Mouse (Mus musculus) C2C12 (cell line): ENCODE measurements around the gene Gpank1. TPM values are rescaled to one million over a fixed set of nuclear protein-coding genes. Genes with fewer than 3 reads are reported as not detected.

Experiments used
- H3K27me3 ChIP-seq: one replicate; pipeline ENCODE4 v1.6.1; 2011; ENCODE audit not compliant: control insufficient read depth, insufficient read depth, insufficient read length
- H3K36me3 ChIP-seq: one replicate; pipeline ENCODE4 v1.6.1; 2011; ENCODE audit not compliant: control insufficient read depth, insufficient read depth
- H3K4me3 ChIP-seq: one replicate; pipeline ENCODE4 v1.5.1; 2011; ENCODE audit warnings: mild to moderate bottlenecking, control low read depth; ENCODE audit not compliant: poor library complexity, insufficient read depth, severe bottlenecking
- H3K79me2 ChIP-seq: one replicate; pipeline ENCODE4 v1.6.1; 2011; ENCODE audit not compliant: control insufficient read depth, insufficient read depth
- H3K79me3 ChIP-seq: one replicate; pipeline ENCODE4 v1.6.1; 2011; ENCODE audit warnings: low read depth, control low read depth
- H3ac ChIP-seq: one replicate; pipeline ENCODE3; 2011; ENCODE audit warnings: low read depth; ENCODE audit not compliant: control insufficient read depth, insufficient read length
- CEBPB ChIP-seq: IDR thresholded peaks from one replicate; pipeline ENCODE4 v1.6.1; 2011; ENCODE audit warnings: low read depth, mild to moderate bottlenecking, control low read depth, moderate library complexity
- CTCF ChIP-seq: IDR thresholded peaks from one replicate; pipeline ENCODE4 v1.5.1; 2011; ENCODE audit not compliant: control insufficient read depth, insufficient read depth, insufficient read length
- FOSL1 ChIP-seq: IDR thresholded peaks from one replicate; pipeline ENCODE4 v1.8.0; 2011; ENCODE audit warnings: mild to moderate bottlenecking, low read length; ENCODE audit not compliant: poor library complexity, insufficient read depth, severe bottlenecking
- MAX ChIP-seq: IDR thresholded peaks from one replicate; pipeline ENCODE4 v1.6.1; 2011; ENCODE audit warnings: mild to moderate bottlenecking, control low read depth
- MYOD1 ChIP-seq: IDR thresholded peaks from one replicate; pipeline ENCODE4 v1.6.1; 2011; ENCODE audit warnings: low read depth; ENCODE audit not compliant: control insufficient read depth, insufficient read length
- MYOG ChIP-seq: IDR thresholded peaks from one replicate; pipeline ENCODE4 v1.6.1; 2011; ENCODE audit not compliant: control insufficient read depth, insufficient read length; ENCODE audit errors: extremely low read depth
- USF1 ChIP-seq: IDR thresholded peaks from one replicate; pipeline ENCODE4 v1.6.1; 2011; ENCODE audit warnings: low read depth, mild to moderate bottlenecking, control low read depth, moderate library complexity
- polyA plus RNA-seq: library from polyadenylated mRNA; unstranded; fragments of >200 nt; fragmentation: generic; extraction: Trizol; gene quantifications from one replicate; pipeline ENCODE4 v1.2.1, GENCODE M21; 2012; ENCODE audit warnings: missing spikeins

Gene Gpank1
- polyA plus RNA-seq, 1 experiment = 25.8 TPM

GRCm38 (mm10) chr17:35085208-35085865 is 35.9 kb upstream of the Gpank1 start, which contains the start of gene Ly6g6f:
Gene Ly6g6f (minus strand): TSS chr17:35085610.
- TF ChIP-seq MAX = no peak
- TF ChIP-seq MYOG = no peak
- TF ChIP-seq FOSL1 = no peak
- TF ChIP-seq CEBPB = no peak
- TF ChIP-seq MYOD1 = no peak
- no peak for TF ChIP-seq CTCF
- TF ChIP-seq USF1 = no peak
- Histone ChIP-seq H3K27me3 (peaks cover 8% of the 10 kb centered on the region), H3K79me3 (no peaks in the 10 kb centered on the region), H3ac (no peak within 1 kb of the TSS), H3K4me3 (no peak within 1 kb of the TSS), H3K36me3 (no peaks in the 10 kb centered on the region), H3K79me2 (peaks cover 9% of the 10 kb centered on the region)

DNA sequence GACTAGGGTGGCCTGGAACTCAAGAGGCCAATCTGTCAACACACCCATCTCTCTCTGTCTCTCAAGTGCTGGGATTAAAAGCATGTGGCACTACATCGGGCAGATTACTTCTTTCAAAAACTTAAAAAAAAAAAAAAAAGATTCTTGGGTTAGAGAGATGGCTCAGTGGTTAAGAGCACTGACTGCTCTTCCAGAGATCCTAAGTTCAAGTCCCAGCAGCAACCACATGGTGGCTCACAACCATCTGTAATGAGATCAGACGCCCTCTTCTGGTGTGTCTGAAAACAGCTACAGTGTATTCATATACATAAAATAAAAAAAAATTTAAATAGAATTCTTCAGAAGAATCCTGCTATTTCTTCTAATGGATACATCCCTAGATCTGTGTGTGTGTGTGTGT is 33.1 kb upstream of the Gpank1 start:
- peaks cover 7% of the 10 kb centered on the region for H3K36me3 ChIP-seq
- no peak overlapping the region for H3K4me3 ChIP-seq
- peaks cover 3% of the 10 kb centered on the region for H3K79me3 ChIP-seq
- no peak for TF ChIP-seq USF1
- TF ChIP-seq CEBPB = no peak
- no peak for TF ChIP-seq MAX
- no peak for TF ChIP-seq CTCF
- no peak for TF ChIP-seq MYOG
- TF ChIP-seq MYOD1 = no peak
- no peak for TF ChIP-seq FOSL1
- H3K79me2 ChIP-seq = peaks cover 17% of the 10 kb centered on the region
- peaks cover 3% of the 10 kb centered on the region for H3K27me3 ChIP-seq
- no peak overlapping the region for H3ac ChIP-seq

DNA sequence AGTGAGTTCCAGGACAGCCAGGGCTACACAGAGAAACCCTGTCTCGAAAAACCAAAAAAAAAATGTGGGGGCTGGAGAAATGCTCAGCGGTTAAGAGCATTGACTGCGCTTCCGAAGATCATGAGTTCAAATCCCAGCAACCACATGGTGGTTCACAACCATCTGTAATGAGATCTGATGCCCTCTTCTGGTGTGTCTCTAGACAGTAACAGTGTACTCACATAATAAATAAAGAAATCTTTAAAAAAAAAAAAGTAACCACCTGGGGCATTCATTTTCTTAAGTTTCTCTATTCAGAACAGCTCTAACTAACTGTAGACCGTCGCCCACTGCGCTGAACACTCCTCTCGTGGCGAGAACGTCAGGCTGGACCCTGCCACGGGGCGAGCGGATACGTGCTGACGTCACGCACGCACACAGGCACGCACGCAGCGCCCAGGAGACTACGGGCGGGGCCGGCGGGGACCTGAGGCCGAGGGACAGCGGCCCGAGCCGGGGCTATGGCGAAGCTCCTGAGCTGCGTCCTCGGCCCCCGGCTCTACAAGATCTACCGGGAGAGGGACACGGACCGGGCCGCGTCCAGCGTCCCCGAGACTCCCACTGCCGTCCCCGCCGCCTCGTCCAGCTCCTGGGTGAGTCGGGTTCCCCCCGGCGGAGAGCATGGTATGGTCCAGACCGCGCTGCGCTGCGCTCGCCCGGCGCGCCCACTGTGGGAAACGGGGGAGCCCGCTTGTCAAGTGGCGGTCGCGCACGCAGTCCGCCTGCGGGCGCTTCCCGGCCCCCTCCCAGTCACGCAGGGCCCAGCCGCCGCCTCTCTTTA is 32.2 kb upstream of the Gpank1 start, which contains the start of gene Abhd16a:
TSS of gene Abhd16a (plus strand) at position 439 of the 820 bp plus-strand sequence.
- H3K79me3 ChIP-seq = peaks cover 3% of the 10 kb centered on the region
- H3ac ChIP-seq = peak within 1 kb of the TSS; percentile 99
- peak within 1 kb of the TSS; percentile 57 for H3K4me3 ChIP-seq
- no peaks in the 10 kb centered on the region for H3K27me3 ChIP-seq
- H3K79me2 ChIP-seq = peaks cover 17% of the 10 kb centered on the region
- TF ChIP-seq FOSL1 = no peak
- TF ChIP-seq MAX = peak; percentile 87
- H3K36me3 ChIP-seq = peaks cover 7% of the 10 kb centered on the region

DNA sequence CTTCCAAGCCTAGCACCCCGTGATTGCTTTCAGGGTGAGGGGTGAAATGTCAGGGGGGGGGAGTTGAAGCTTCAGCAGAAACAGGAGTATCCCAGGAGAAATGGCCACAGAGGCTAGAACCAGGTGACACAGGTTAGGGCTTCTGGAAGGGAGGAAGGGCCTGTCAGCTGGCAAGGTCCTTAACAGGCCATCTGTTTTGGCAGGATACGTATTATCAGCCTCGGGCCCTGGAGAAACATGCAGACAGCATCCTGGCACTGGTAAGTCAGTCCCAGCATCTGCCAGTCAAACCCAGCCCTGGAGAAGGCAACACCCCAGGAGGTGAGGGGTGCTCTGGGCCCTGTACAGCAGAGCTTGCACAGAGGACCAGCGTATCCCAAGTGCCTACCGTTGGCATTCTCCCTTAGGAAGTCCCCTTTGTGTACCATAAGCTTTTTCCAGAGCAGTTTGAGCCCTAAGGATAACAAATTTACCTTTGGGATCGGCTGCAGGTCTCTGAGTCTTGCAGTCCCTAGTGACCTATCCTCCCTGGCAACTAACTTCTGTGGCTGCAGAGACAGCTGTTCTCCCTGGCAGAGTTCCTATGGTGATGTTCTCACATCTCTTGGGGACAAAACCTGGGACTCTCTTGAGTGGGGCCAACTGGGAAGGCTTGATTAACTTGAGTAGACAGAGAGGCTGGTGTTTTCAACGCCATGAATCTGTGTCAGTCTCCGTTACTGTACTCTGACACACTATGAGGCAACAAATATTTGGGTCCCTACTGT is 30.9 kb upstream of the Gpank1 start:
- peaks cover 17% of the 10 kb centered on the region for H3K79me2 ChIP-seq
- no peaks in the 10 kb centered on the region for H3K27me3 ChIP-seq
- H3K36me3 ChIP-seq = peaks cover 16% of the 10 kb centered on the region
- H3K79me3 ChIP-seq = peaks cover 3% of the 10 kb centered on the region
- TF ChIP-seq MYOG = no peak
- no peak for TF ChIP-seq MYOD1
- TF ChIP-seq CTCF = no peak
- TF ChIP-seq FOSL1 = no peak
- TF ChIP-seq USF1 = no peak
- H3K4me3 ChIP-seq = peak overlapping the region; percentile 57
- peak overlapping the region; percentile 12 for H3ac ChIP-seq

GRCm38 (mm10) chr17:35092403-35093198 is 28.7 kb upstream of the Gpank1 start:
- H3K4me3 ChIP-seq = no peak overlapping the region
- TF ChIP-seq USF1 (no peak), FOSL1 (no peak), MYOD1 (no peak), CEBPB (no peak)
- H3ac ChIP-seq = no peak overlapping the region
- peaks cover 17% of the 10 kb centered on the region for H3K79me2 ChIP-seq
- H3K79me3 ChIP-seq = peaks cover 3% of the 10 kb centered on the region
- H3K27me3 ChIP-seq = no peaks in the 10 kb centered on the region
- H3K36me3 ChIP-seq = peaks cover 22% of the 10 kb centered on the region
